Mouse (Mus musculus): ENCODE results near the gene Smim24.

The Smim24 gene

DNA sequence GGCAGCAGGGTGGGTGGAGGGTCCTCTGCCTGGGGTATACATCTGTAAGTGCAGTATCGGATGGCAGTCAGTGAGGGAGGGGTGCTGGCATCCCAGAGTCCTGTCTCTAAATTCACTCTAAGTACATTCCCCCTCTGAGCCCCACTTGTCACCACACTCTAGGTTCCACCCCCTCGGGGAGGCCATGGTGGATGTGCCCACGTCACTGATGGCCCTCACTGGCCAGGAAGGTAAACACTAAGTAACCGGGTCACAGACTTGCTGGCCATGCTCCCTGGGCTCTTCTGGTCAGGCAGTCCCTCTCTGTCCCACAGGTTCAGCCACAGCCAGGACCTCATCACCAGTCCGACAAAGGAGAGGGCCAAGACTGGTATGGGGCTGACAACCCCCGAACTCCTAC is 29.3 kb downstream of the Smim24 start:
- DNase-seq (ENCODE audit: low read depth, low spot score) = peak; percentile 82

DNA sequence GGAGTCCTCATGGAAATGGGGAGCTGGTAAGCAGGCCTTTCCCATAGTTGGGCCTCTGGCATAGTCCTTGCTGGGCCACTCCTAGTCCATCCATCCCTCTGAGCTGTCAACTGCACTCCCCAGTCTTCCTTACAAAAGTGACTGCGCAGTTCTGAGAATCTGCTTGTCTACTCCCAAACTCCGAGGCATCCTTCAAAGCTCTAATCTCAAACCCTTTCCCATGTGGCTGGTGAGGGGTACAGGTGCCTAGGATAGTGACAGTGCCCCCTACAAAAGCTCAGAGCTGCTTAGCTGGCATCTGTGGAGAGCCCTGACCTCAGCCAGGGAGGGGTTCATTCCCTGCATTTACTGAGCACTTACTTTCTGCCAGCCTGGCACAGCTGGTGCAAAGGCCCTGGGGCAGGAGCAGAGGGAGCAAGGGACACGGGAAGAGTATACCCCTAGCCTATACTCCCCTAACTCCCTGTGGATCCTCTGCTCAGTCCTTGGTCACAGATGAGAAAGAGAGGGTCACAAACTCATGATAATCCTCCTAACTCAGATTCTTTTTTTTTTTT is 29.9 kb downstream of the Smim24 start:
- no peak for DNase-seq (ENCODE audit: low read depth, low spot score)

DNA sequence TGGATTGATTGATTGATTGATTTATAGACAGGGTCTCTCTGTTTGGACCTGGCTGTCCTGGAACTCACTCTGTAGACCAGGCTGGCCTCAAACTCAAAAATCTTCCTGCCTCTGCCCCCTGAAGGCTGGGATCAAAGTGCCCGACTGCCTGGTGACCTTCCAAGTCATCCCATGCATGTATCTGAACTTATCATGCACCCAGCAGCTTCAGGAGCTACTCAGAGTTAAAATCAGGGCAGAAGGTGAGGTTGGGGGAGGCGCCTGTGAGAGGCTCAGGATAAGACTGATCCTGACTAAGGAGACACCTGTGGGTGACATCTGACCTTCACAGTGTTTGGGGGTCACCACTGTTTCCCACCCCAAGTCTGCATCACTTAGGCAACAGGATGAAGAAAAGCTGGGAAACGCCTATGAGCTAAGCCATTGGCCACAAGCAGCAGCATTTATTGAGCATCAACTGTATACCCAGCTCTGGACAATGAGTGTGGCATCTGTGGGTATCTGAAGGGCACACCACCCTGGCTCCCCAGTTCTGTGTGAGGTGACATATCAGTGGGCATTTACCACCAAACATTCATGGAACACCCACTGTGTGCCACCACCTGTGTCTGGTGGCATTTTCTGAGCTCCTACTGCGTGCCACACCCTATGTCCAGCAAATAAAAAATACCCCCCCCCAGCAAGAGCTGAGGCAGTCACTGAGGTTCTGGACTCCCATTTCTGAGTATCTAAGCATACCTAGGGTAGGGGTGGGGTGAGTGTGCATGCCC is 30.8 kb downstream of the Smim24 start:
- peak; percentile 23 for DNase-seq (ENCODE audit: low read depth, low spot score)

DNA sequence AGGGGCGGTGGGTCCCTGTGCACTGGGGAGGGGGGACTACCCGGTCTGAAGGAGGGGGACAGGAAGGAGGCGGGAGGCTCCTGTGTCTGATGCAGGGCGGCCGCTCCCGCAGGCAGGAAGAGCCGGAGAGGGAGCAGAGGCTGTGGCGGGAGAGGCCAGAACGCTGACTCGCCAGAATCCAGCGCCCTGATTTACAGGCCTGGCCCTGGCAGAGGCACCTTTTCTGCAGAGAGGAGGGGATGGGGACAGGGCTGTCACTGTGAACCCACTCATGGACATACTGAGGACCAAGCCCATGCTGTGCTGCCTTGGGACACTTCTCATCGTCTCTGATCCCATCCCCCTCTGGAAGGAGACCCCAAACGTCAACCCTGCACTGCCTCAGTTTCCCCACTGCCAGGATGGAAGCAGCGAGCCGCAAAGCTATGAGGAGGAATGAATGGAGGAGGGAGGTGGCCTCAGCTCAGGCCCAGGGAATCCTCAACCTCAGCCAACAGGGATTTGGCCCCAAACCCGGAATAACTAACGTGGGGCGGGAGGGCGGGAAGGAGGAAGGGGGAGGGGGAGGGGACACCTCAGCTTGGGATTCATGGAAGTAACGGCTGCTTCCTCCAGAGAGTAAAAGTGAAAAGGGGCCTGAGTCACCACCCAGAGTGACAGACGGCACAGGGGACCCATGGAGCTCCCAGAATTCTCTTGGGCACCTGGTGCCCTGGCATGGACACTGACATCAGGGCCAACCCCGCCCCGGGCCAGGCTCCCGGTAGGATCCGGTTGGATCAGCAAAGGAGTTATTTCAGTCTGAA is 31.6 kb downstream of the Smim24 start:
- peak; percentile 93 for DNase-seq (ENCODE audit: low read depth, low spot score)

DNA sequence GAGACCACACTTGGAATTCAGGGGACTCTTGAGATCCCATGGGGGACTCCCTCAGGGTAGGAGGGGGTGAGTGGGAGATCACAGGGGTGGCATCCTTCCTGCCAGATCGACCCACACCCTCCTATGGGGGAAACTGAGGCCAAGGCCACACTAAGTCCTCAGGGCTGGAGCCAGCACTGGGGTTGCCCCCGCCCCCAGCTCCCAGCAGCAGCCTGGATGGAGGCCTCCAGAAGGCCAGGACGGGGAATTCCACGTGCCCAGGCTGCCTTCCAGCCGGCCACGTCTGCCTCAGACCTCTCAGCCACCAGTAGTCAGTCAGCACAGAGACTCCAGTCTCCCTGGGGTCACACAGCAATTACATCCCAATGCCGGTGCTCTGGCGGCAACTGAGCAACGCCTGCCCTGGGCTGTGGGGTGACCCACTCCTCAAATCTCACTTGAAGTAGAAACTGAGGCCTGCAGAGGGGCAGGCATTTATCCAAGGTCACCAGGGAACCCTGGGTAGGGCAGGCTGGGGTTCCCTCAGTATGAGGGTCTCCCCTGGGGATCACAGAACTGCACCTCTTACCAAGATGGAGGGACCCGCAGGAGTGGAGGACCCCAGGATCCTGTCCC is 32.5 kb downstream of the Smim24 start:
- peak; percentile 85 for DNase-seq (ENCODE audit: low read depth, low spot score)

DNA sequence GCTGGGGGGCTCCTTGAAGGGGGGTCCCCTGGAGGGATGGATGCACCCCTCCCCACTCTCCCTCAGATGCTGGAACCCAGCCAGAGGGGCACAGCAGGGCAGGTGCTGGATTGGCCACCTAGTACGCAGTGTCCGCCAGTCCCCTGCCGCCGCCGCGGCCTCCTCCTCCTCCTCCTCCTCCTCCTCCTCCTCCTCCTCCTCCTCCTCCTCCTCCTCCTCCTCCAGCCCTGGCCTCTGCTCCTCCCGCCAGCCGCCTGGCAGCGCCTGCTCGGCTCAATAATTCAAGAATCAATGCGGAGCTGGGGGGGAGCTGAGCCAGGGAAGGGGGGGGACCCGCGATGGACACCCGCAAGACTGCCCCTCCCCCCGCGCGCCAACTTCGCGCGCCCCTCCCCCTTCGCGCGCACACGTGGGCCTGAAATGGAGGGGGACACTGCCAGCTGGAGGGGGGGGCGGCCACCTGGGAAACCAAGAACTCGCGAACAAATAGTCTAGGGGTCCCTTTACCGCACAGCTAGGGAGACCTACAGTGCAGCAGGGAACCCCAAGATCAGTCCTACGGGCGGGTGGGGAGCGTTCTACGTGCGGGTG is 33.3 kb downstream of the Smim24 start:
- DNase-seq (ENCODE audit: low read depth, low spot score) = peak; percentile 66

DNA sequence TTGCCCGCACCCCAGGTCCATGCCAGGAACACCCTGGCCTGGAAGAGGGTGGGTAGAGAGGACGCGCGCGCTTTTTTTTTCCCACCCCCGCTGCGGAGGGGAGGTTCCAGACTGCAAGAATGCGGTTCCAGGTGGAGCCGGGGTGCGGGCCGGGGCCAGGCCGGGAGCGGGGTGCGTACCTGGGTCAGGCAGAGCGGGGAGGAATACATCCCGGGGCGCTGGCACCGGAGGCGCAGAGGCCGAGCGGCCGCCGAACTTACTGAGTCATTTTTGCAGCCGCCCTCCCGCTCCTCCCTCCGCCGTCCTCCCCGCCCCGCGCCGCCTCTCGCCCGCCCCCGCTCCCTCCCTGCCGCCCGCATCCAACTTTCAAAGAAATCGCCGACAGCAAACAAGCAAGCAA is 34.0 kb downstream of the Smim24 start:
- peak; percentile 52 for DNase-seq (ENCODE audit: low read depth, low spot score)

DNA sequence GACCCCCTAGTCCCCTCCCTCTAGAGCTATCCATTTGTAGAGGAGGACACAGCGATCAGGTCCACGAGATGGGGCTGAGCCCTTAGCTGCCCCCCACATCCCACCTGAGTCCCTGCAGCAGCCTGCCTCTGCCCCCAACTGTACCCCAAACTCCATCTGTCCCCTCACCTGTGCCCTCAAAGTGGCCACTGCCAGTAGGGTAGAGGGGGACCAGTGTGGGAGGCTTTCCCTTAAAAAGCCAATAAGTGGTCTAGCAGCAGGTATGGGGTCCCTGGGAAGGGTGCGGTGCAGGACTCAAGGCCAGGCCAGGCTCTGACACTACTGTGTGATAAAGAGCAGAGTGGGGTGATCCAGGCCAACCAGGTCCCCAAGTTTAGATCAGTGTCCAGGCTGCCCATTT is 34.5 kb downstream of the Smim24 start:
- DNase-seq (ENCODE audit: low read depth, low spot score) = no peak

DNA sequence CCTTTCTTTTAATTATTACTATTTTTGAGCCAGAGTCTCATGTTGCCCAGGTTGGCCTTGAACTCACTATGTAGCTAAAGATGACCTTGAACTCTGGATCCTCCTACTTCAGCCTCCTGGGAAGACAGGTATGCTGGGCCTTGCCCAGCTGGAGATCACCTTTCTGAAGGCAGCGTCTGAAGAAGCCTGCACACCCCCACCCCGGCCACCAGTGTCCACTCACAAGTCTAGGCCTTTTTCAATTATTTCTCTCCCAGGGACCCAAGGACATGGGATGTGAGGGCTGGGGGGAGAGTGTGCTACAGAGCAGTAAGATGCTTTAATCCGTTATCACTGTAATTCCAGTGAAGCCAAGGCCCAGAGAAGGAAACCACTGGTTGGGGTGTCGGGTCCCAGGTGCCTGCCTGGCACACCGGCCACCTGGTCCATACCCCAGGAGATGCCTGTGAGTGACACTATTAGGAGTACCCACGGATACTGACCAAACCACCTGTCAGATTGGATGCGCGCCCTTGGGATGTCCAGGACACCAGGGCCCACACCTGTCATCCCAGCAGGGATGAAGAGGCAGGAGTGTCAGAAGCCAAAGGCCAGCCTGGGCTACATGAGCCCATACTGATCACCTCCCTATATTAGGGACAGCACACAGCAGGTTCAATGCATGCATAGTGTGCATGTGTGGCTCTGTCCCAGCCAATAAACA is 35.1 kb downstream of the Smim24 start:
- peak; percentile 12 for DNase-seq (ENCODE audit: low read depth, low spot score)

DNA sequence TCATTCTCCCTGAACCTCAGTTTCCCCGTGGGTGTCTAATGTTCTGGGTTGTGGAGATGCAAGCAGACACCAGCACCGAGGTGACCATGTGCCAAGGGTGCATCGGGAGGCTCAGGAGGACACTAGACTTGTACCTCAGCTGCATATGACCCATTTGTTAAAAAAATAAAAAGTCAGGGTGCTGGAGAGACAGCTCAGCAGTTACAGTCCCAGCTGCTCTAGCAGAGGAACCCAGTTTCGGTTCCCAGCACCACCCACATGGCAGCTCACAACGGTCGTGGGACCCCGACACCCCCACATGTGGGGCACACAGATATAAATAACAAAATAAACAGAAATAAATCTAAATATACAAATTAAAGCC is 35.6 kb downstream of the Smim24 start:
- DNase-seq (ENCODE audit: low read depth, low spot score) = peak; percentile 10

DNA sequence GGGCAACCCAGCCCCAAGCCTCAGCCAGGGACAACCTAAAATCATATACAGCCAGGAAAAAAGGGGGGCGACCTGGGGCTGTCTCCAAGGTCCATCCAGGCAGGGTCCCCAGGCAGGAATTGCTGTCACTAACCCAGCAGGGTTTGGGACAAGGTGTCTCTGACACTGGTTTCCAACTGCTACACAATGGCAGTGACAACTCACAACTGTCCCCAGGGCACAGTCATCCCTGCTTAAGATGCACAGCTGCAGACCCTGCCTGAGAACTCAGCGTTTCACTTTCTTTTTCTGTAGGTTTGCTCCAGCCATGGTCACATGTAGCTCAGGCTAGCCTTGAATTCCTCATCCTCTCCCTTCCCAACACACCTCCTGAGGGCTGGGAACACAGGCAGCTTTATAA is 36.2 kb downstream of the Smim24 start:
- no peak for DNase-seq (ENCODE audit: low read depth, low spot score)

DNA sequence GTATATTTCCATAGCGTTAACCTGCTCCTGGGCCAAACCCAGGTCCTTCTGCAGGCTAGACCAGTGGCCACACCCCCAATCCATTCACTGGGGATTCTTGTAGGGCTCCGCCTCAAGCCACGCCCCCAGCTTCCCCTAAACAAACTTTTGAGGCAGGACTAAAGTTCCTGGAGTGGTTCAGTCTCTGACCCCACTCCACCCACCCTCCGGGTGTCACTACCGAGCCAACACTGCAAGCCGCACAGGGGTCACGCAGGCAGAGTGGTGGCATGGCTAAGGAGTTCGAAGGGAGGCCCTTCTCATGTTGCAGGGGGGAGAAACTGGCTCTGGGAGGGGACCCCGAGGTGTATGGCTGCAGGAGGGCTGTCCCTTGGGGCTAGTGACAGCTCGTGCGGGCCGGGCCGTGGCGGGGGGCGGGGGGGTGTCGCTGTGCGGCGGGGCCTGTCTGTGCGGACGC is 36.8 kb downstream of the Smim24 start:
- peak; percentile 89 for DNase-seq (ENCODE audit: low read depth, low spot score)

DNA sequence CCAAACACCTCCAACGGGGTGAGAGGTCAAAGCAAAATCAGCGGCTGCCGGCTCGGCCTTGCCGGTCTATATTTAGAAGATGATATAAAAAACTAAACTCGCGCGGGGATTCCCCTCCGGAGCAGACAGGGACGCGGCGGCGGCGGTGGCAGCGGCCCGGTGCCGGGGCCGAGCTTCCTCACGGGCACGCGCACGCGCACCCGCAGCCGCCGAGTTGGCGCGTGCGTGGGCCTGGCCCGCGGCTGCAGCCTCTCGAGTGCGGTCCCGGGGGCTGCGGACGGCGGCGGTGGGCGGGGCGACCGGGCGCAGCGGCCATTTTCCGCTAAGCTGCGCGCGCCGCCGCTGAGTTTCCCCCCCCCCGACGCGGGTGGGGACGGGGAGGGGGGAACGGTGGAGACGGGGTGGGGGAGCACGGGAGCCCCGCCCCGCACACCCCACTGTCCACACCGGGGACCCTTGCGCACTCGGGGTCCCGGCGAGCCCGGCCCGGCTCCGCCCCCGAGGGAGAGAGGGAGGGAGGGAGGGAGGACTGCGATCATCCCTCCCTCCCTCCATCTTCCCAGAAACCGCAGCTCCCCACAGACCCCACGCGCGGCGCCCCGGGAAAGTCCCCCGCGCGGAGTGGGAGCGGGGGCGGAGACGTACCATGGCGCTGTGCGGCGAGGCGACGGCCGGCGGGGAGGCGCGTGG is 37.4 kb downstream of the Smim24 start:
- DNase-seq (ENCODE audit: low read depth, low spot score) = peak; percentile 89

DNA sequence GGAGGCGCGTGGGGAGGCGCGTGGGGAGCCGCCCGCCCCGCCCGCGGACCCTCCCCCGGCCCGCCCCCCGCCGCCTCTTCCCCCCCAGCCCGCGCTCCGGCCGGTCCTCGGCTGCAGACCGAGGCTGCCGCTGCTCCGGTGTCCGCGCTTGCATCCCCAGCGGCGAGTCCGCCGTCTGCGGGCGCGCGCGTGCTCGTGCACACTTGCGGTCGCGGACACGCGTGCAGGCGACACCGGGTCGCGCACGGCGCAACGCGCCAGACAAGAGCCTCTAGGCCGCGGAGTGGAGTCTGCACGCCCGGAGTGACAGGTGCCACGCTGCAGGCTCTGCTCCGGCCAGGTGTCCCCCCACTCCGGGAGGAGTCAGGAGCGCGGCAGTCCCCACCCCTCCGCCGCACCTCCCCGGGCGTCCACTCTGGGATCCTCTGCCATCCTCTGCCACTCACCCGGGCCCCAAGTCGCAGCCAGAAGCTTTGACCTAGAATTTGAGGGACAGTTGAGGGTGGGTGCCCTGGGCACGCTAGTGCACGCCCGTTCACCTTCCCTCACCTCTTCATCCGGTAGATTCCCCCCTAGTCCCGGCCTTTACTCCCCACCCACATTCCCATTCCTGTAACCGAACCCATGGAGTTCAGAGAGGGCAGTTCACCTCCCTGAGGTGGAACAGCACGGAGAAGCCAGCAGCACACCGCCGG is 38.1 kb downstream of the Smim24 start:
- peak; percentile 65 for DNase-seq (ENCODE audit: low read depth, low spot score)

DNA sequence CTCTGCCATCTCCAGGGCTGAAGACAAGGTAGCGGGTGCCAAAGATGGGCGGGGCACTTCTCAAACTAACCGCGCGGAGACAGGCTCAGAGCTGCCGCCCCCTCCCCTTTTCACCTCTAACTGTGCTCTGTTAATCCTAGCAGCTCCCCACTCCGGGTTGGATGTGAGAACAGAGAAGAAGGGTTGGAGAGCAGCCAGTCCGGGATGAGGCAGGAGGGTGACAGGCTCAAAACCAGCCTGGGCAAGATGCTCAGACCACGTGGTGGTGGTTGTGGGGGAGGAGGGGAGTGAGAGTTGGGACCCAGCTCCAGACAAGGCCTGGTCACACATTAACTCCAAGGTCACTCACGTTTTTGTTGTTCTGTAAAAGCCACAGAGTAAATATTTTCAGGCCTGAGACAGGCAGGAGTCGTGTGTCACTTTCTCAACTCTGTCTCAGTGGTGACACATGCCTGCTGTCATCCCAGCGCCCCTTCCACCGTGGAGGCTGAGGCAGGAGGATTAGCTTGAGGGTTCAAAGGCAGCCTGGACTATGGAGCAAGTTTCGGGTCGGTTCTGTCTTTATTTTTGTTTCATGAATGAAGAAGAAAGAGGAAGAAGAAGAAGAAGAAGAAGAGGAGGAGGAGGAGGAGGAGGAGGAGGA is 38.8 kb downstream of the Smim24 start:
- DNase-seq (ENCODE audit: low read depth, low spot score) = peak; percentile 36

DNA sequence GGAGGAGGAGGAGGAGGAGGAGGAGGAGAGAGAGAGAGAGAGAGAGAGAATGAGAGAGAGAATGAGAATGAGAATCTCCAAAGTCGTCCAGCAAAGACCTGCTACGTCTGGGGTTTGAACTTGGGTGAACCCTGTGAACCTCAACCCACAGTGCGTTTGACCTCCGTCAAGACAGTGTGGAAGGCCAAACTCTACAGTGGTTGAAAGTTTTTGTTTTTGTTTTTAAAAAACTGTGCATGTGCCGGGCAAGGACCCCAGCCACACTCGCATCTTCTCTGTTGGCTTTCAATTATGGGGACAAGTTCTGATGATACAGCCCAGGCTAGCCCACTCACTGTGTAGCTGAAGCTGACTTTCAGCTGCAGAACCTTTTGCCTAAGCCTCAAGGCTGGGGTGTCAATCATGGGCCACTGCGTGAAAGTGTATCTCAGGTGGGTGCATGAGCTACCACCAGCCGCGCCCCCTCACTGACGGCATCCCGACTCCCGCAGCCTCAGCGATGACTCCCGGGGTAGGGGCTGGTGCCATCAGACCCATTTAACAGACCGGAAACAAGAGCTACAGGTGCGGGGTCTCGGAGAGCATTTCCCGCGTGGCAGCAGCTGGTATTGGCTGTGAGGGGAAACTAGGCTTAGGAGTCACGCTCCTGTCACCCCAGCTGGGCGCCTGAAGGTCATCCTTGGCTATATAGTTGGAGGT is 39.5 kb downstream of the Smim24 start:
- DNase-seq (ENCODE audit: low read depth, low spot score) = no peak

DNA sequence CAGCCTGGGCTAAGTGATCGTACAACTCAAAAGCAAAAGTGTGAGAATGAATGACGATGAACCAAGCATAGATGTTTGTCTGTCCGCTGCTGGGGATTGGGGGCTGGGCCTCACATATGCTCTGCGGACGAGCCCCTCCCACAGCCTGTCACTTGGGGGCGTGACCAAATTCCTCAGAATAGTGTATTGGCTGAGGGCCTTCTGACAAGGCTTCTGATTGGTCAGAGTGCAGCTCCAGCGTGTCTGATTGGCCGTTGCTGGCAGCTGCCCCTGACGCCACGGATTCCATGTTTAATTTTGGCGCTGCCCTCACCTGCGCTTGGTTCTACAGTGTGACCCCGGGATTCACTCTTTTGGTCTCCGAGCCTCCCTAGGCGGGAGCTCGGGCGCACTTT is 40.0 kb downstream of the Smim24 start:
- DNase-seq (ENCODE audit: low read depth, low spot score) = peak; percentile 97

DNA sequence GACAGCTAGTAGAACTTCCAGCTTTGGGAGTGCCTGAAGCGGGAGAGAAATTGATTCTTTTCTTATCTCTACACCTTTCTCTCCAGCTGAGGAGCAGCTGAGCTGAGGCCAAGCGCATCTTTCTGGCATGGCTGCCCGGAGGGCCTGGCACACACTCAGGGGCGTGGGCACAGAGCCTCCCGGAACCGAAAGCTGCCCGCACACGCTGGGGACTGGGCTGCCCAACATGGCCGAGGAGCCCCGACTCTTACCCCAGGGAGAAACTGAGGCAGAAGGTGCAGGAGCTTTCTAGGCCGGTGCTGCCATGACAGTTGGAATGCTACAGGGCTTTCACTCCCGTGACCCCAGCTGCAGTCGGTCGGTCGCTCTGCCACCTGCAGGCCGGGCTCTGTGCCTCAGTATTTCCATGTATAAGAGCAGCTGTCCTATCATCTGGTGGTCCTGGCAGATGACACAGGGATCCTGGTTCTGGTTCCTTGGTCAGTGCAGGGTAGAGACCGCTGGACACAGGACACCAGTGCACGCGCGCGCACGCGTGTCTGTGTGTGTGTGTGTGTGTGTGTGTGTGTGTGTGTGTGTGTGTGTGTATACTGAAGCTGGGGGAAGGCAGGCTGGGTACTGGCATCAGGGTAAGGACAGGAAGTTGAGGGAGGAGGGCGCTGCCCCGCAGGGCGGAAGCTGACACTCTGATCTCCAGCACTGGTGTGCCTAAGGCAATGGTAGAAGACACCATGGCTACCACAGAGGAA is 40.9 kb downstream of the Smim24 start:
- peak; percentile 81 for DNase-seq (ENCODE audit: low read depth, low spot score)

All from skeletal muscle tissue, adult 2 months (tissue).